Mouse (Mus musculus): ENCODE data around the gene Grin3a.

- TF ChIP-seq GATA1 (IDR thresholded peaks at IDR 0.05; ENCODE audit: borderline replicate concordance, low read length) (no peak), FLI1 (IDR thresholded peaks at IDR 0.05; ENCODE audit: low read length) (no peak)
Measured at GRCm38 (mm10) chr4:49626973-49627372, 218.6 kb downstream of the Grin3a start.
